Mouse (Mus musculus) thymus, adult 18-20 months (tissue): ENCODE results near the gene Olfr692.
"Not testable (repeated sequence)": the region's sequence is repeated elsewhere in the genome, so short reads cannot be mapped to it uniquely, and the experiment has no call there.

ENCODE experiments used
- DNase-seq, 2 experiments: peaks; one replicate each; pipeline ENCODE4 v3.0.0; 2022; ENCODE audit warnings: mixed read lengths in 2 of 2

The Olfr692 gene

GRCm38 (mm10) chr7:105406322-105406721, 38.3 kb downstream of the Olfr692 start:
- no peak for DNase-seq

GRCm38 (mm10) chr7:105411874-105412632, 44.0 kb downstream of the Olfr692 start:
- not testable (repeated sequence) for DNase-seq

- DNase-seq: no peak
Measured at GRCm38 (mm10) chr7:105414385-105414784, 46.4 kb downstream of the Olfr692 start.

- no peak for DNase-seq
Measured at GRCm38 (mm10) chr7:105416529-105416928, 48.5 kb downstream of the Olfr692 start.

GRCm38 (mm10) chr7:105418106-105418505, 50.1 kb downstream of the Olfr692 start:
- no peak for DNase-seq
